Mouse (Mus musculus): ENCODE measurements at regions not wholly inside any gene's neighbourhood (a gene's known extent, or its start where the extent isn't known, plus 50 kb on each side); places are given as distances from the start of the nearest gene placed in this dataset.

DNA sequence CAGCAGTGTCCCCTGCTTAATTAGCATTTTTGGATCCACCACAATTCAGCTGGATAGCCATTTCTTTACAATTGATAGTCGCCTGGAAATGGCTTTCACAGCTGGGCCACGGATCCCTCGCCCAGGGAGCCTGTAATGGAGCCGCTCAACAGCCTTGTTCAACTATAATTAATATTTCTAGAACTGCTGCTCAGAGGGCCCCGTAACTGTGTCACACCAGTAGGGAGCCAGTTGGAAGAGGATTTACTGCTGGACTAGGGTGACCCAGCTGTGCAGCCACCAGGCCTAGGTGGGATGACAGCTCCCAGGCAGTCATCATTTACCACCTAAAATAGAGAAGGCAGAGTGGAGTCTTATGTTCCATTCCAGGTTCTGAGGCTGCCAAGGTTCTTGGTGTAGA lies 529.2 kb downstream of the Nr2f2 start:
- no peak for DNase-seq (ENCODE audit: low read depth)

- DNase-seq (ENCODE audit: low read depth): no peak
These were observed 539.3 kb downstream of the Nr2f2 start for GRCm38 (mm10) chr7:69827251-69827650.

DNA sequence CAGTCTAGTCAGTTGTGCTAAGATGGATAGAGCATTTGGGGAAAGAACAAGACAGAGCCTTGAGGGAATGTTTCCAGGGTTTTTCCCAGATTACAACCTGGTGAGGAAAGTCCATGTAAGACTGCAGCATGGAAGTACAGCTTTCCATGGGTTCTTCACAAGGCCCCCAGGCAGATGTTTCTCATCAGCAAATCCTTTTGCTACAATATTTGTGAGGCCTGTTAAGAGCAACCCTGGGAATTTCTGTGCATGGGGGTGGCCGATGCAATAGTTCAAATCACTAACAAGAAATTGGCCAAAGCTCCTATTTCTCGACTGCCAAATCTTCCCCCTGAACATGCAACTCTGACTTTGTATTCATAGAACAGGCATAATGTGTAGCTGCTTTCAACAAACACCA lies 546.0 kb downstream of the Nr2f2 start:
- DNase-seq (ENCODE audit: low read depth): no peak

DNA sequence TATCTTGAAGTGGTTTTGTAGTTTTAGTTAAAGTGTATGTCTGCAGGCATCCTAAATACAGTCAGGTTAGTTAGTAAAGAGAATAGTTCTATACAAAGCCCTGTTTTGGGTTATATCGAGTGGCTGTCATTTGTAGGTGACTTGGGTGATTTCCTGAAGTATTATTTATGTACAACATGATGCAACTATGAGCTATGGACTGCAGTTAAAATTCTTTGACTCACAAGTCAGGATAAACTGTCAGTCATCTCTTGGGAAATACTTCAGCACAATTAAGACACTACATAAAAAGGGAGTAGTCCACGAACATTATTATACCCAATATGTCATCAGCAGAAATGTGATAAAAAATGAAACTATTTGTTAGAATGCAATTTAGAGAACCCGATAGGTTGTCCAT lies 554.2 kb downstream of the Nr2f2 start:
- DNase-seq (ENCODE audit: low read depth): no peak

DNA sequence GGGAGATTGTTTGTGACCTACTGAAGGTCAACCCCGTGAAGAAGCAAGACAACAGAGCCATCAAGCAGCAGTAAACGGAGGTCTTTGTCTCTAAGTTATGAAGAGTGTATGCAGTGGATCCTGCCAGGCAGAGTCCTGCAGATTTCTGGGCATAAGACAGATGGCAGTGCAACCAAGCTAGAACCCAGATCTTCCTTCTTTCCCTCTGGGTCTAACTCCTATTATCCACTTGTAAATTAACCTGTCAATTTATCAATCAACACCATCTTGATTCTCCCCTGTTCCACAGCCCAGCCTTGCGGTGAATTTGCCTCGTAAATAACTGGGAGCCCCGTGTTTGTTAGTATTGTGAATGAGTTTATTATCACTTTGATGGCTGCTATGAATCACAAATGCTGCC lies 555.7 kb downstream of the Nr2f2 start:
- no peak for DNase-seq (ENCODE audit: low read depth)

DNA sequence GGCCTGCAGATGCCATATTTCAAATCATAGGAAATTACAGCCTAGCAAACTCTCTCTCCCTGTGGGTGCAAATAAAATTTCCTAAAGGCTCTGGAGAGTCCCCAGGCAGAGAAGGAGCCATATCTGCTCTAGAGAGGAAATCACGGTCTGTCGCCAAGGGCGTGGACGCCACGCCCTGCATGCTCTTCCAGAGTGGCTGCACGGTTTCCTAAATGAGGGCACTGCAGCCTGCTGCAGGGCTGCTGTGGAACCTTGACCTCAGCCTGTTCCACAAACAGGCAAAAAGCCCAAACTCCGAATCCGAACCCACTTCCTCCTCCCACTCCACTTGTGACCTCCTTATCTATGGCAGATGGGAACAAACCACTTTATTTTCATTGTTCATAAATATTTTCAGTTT lies 559.3 kb downstream of the Nr2f2 start:
- DNase-seq (ENCODE audit: low read depth): no peak

- no peak for DNase-seq (ENCODE audit: low read depth)
These were observed 595.6 kb downstream of the Nr2f2 start for GRCm38 (mm10) chr7:69770980-69771348.

DNA sequence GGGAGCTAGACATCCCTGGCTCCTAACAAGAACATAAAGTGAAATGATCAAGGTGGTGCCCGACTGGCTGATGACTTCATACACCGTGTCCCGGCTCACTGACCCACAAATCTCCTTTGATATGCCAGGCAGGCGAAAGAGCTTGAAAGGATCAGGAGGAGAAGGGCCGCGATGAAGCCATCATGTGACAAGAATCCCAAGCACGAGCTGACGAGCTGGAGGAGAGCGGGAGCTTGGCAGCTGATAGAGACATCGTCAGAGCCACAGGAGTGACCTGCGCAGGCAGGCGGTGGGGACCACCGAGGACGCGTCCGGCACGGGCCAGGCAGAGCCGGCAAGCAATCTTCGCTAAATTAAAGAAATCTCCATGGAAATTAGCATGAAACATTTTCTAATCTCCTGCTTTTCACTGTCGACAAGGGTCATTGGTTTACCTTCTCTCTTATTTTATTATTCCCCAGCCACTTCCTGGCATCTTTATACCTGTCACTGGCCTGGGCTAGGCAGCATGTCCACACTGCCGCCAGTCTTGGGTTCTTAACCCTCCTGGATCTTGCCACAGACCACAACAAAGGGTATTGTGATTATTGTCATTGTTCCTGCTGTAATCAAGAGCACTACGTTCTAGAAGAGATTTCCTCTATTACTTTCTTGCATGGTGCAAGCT lies 596.1 kb downstream of the Nr2f2 start:
- no peak for DNase-seq (ENCODE audit: low read depth)

DNA sequence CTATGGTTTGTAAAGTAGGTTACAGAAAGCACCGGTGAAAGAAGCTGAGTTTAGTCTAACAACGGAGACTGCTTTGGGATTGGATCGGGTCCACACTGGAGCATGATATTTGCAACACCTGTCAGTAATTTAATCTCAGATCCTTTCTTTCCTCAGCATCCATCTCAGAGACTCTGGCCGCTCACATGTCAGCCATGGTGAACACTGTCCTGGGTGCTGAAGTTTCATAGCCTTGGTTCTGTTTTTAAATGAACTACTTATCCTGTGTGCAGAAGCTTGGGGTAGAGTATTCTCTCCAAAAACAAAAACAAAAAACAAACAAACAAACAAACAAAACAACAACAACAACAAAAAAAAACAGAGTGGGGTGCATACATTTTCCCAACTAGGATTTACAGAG lies 600.1 kb downstream of the Nr2f2 start:
- DNase-seq (ENCODE audit: low read depth): no peak

DNA sequence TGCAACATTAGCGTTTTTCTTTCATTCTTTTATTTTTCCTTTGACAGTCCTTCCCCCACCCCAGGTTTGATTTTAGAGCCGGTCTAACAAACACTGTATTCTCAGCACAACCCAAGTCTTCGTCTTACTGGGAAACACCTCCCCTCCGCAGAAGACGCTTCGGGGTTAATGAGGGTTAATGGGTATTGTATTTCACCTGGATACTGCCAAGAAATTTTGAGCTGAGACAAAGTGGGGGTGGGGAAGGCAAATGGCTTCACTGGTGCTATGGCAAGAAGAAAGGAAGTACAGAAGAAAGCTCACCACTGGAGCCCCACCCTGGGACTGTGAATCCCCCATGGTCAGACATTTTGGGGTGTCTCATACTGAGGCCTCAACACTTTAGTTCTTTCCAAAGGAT lies 626.0 kb downstream of the Nr2f2 start:
- DNase-seq (ENCODE audit: low read depth): no peak

DNA sequence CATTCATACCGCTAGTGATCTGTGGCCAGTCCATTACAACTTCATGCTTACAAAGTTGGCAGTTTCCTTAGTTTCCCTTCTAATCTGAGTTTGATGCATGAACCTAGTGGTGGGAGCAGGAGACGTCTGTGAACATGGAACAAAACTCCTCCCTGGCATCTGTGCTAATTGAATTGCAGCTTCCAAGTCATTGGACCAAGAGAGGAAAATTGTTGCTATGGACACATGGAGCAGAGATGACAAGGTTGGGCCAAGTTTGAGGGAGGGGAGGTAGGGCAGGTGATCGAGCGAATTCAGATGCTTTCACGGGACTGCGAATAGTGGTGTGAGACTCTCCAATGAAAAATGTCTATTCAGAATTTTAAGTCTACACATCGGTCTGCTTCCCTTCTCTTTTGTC lies 627.5 kb downstream of the Nr2f2 start:
- DNase-seq (ENCODE audit: low read depth): no peak

GRCm38 (mm10) chr7:69715081-69715480 lies 651.5 kb downstream of the Nr2f2 start:
- DNase-seq (ENCODE audit: low read depth): no peak

DNA sequence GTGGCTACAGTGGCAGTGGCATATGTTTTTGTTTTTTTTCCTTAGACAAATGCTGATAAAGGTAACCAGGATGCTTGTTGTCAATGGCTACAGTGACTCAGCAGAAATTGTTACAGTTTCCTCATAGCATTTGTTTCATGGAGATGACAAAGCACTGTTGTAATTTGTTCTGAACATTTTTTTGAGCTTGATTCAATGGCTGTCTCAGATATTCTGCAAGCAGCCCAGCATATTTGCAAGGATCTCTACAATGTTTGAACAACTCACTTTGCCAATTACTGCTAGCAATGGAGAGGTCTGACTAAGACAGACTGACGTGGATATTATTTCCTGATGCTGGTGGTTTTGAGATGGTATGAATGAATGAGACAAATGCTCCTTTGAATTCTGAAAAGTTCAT lies 696.3 kb downstream of the Nr2f2 start:
- DNase-seq (ENCODE audit: low read depth): no peak

DNA sequence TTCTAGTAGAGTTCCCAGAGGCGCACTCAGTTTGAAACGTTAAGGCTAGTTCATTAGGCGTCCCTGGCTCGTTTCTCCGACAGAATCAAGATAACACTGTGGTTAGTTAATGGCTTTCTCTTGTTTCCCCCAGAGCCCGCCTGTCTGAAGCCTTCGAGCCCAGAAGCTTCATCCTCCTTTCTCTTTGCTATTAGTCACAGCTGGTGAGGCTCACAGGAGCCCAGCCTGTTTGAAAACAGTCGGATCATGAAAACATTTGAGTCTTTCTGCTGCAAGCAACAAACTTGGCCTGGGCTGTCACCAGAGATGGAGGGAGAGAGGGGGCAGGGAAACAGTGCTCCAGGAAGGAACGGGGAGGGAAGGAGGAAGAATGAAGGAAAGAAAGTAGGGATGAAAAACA lies 711.0 kb downstream of the Nr2f2 start:
- no peak for DNase-seq (ENCODE audit: low read depth)

DNA sequence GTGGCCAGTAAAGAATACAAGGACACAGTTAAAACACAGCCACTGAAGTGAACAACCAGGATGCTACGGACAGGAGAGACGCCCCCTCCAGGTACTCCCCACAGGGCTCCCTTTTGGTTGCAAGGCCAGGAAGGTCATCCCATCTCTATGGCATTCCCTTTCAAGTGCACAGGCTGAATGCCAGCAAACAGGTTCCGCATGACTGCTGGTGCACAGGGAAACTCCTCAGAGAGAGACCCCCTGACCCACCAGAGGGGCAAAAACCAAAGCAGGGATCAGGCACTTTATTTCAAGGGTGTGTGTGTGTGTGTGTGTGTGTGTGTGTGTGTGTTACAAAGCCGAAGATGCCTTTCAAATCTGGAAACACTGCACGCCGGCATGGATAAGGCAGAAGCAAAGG lies 721.1 kb downstream of the Nr2f2 start:
- DNase-seq (ENCODE audit: low read depth): no peak

DNA sequence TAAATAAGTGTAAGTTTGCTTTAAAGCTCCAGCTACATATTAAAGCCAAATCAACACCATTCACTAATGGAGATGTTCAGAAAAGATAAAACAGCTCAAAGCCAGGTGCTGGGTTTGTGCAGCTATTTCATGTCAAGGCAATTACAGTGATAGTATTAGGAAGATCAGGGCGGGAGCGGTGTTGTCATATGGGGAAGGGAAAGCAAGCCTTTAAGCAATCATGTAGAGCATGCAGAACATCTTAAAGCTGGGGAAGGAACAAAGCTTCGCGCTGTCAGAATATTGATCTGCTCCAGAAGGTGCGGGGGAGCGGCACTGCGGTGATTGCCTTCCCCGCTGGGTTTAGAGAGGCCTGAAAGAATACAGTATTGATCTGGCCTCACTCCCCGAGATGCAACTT lies 724.9 kb downstream of the Nr2f2 start:
- no peak for DNase-seq (ENCODE audit: low read depth)

GRCm38 (mm10) chr7:69599866-69600265 lies 766.7 kb downstream of the Nr2f2 start:
- DNase-seq (ENCODE audit: low read depth): no peak

DNA sequence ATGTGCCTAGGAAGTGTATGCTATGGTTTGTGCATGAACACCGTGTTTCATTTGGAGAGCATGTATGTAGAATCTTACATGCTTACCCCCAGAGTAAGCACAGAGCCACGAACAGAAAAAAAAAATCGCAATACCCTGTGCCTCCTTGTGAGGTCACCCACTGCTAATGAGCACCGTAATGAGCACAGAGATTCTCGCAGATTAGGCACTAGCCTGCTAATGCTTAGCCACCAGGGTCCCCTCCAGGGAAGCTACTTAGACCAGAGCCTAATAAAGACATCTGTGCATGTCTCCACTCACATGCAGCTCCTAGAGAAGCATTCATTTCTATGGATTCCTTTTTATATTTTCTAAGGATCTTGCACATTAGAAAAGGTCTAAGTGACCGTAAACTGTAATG lies 780.8 kb downstream of the Nr2f2 start:
- DNase-seq (ENCODE audit: low read depth): no peak

- no peak for DNase-seq (ENCODE audit: low read depth)
These were observed 781.4 kb downstream of the Nr2f2 start for GRCm38 (mm10) chr7:69585131-69585530.

DNA sequence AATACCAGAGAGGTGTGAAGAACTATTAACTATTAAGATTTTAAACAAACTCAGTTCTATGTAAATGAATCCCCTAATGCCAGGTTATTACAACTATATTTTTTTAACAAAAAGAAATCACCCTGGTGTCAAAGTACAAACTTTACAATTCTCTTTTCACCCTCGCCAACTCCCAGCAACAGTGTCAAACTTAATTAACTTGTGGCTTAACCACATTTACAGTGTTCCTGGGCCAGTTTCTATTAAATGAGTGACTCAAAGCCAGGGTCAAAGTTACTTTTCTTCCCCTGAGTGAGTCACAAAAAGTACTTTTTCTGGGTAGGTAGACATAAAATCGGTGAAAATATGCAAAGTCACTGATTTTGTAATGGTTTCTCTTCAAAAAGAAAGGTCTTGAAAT lies 782.0 kb downstream of the Nr2f2 start:
- no peak for DNase-seq (ENCODE audit: low read depth)

- DNase-seq (ENCODE audit: low read depth): no peak
These were observed 782.6 kb downstream of the Nr2f2 start for GRCm38 (mm10) chr7:69583901-69584300.

- DNase-seq (ENCODE audit: low read depth): no peak
These were observed 784.9 kb downstream of the Nr2f2 start for GRCm38 (mm10) chr7:69581668-69582067.

DNA sequence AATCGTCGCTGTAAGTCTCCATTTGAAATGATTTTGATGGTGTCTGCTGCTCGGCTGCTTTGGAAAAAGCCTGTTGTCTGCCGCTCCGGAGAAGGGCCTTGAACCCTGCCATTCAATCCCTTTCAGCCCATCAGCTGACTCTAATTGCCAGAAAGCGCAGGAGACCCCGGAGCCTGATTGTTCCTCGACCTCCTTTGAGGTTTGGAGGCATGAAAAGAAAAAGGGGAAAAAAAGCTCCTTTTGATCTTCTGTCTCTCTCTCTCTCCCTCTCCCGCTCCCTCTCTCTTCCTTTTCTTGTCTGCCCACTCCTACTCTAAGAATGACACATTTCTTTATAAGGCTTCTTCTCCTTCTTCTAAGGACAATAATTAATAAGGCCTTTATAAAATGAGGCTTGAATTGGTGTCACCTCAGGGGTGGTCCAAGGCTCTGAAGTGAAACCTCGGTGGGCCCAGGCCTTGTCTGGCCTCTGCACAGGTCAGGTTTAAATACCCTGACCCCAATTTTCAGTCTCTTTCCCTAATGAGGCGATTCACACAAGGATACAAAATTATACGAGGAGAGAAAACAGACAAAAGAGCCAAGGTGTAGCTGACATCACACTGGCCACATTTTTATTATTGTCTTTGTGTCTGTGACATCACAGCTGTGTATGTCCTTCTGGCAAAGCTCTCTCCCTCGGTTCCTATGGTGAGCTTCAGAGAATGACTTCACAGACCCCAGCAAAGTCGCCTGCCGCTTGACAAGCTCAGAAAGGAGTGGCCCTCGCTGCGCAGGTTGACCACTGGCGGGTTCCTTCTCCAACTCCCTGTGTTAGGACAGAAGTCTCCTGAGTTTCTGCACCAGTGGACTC lies 787.4 kb downstream of the Nr2f2 start:
- no peak for DNase-seq (ENCODE audit: low read depth)

DNA sequence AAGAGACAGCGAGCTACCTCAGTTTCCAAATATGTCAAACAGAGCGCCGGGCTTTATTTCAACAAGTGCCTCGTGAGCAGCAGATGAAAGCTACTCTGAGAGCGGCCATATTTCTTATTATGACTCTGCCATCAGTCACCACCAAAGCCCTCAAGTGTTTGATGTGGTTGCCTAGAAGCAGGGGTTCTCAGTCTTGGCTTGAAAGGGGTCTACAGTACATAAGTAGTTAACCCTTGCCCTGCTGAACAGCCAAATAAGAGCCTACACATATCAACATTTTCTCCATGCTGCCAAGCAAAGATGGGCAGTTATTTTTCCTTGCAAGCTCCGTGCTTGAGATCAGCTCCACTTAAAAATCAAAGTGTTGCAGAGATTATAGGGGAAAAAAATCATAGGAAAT lies 788.8 kb downstream of the Nr2f2 start:
- DNase-seq (ENCODE audit: low read depth): no peak

Measured in c-Kit-positive CD71-negative TER-119-negative erythroid progenitor cells, embryonic 14.5 days (primary cell).